ENCODE assay signal across 7 mouse cellular contexts in genomic region chr1:194977946-194978720, GRCm38 (mm10). TPM values are rescaled to one million over a fixed set of nuclear protein-coding genes. Genes with fewer than 3 reads are reported as not detected.
DNase-seq lines count a peak whose midpoint lies in the region.

No protein-coding gene starts in this region.

- H3K36me3 ChIP-seq in macrophage (ENCODE audit: inconsistent target), result no peaks in the 10 kb centered on the region

- peak; percentile 42 for DNase-seq in retina, postnatal 1 day
- DNase-seq in retina, embryonic 14.5 days (ENCODE audit: low spot score), result no peak
- DNase-seq in cerebellum, adult 9-10 months, result peak; percentile 73
- peak; percentile 54 to 82 for DNase-seq in layer of hippocampus, adult 18-20 months (ENCODE audit: low spot score in 2 of 2)
- DNase-seq in gastrocnemius, postnatal 36 days, result no peak
- no peak for DNase-seq in ovary, postnatal 14 days (ENCODE audit: low spot score)

- peak overlapping the region; percentile 79 for H3K27ac ChIP-seq in macrophage

- H3K79me2 ChIP-seq in macrophage (ENCODE audit: inconsistent target), result peaks cover 66% of the 10 kb centered on the region

- intact Hi-C loops in gastrocnemius, postnatal 36 days (cut with DNase I), result loop anchor here (2.0 to 10.0 kb wide), 3 partner anchors 39 to 157 kb away; partner anchors contain the start of gene Cr1l

- 86% methylated on average over 4 of the region's 5 CpGs for WGBS in macrophage (ENCODE audit: missing documents)

- H3K4me3 ChIP-seq in macrophage (ENCODE audit: inconsistent target), result peak overlapping the region; percentile 86; the same call in 1 of the 2 replicates

RNA-seq across cellular contexts. Expression of gene Cd34, which starts 39.5 kb away (rescaled TPM):
- total RNA-seq in layer of hippocampus, adult 18-20 months (2021), result 10 to 100 TPM; 26.4 to 33.6 TPM
- total RNA-seq in macrophage (2018; cell fraction: chromatin; rRNA removed), result 1 to 10 TPM in 1 of 26 experiments, not detected in 25; 6.4 TPM
- under 1 TPM in 19 of 26 experiments, not detected in 7; 0.04 to 0.19 (median 0.10) TPM for total RNA-seq in macrophage (2018; cell fraction: cytosol; rRNA removed)
- total RNA-seq in macrophage (2018; cell fraction: nucleus; rRNA removed), result 1 to 10 TPM in 2 of 26 experiments, under 1 TPM in 7, not detected in 17; 0.17 to 1.5 (median 0.25) TPM
- polyA plus RNA-seq in macrophage (2018), result 0.07 to 1.3 TPM (median 0.16 TPM) in 3 replicates
- 10 to 100 TPM; 39.8 to 41.4 TPM for total RNA-seq in gastrocnemius, postnatal 36 days (2021)

Comparison
In these comparisons a context has a peak if more than half of its experiments do, and no peak if none do; other contexts are left out.
1. DNase-seq: peak in retina, postnatal 1 day (single experiment), cerebellum, adult 9-10 months (single experiment) and layer of hippocampus, adult 18-20 months (2 of 2); none in retina, embryonic 14.5 days (single experiment), gastrocnemius, postnatal 36 days (0 of 2) and ovary, postnatal 14 days (single experiment).